Mouse (Mus musculus): Measurements from ENCODE around the gene Pirt. TPM values are rescaled to one million over a fixed set of nuclear protein-coding genes. Genes with fewer than 3 reads are reported as not detected.

Pirt gene
- polyA plus RNA-seq (2015; fragmentation: Nextera tagmentation; extraction: Ambion mirVana) = 0.54 and 0.80 TPM in 2 replicates

DNA sequence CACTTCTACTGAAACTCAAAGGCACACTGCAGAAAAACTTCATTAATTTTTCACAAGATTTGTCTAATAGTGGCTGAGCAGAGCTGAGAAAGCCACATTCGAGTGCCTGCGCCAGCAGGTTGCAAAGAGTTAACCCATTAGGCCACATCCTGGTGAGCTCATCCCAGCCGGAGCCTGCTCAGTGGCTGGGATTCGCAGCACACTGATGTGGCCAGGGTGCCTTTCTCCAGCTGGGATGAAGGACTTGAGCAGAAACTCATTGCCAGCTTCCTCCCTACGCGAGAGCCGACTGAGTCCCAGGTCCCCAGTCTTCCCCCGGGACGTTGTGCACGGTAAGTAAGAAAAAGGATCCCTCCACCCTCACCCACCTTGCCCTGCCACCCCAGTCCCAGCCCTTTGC is at the start of gene Pirt:
Gene Pirt (plus strand): TSS at position 171 of the 400 bp plus-strand sequence.
- 56% methylated on average over 10 of the region's 10 CpGs for WGBS
- no peak for ATAC-seq (ENCODE audit: low FRiP score, low TSS enrichment)
- Histone ChIP-seq H3K27ac (ENCODE audit: low read length) (no peak within 1 kb of the TSS), H3K9ac (replicated peaks; ENCODE audit: low read length) (no peak within 1 kb of the TSS), H3K4me1 (ENCODE audit: insufficient read depth, low read length) (no peaks in the 10 kb centered on the region), H3K36me3 (ENCODE audit: insufficient read depth, low read length) (no peaks in the 10 kb centered on the region), H3K9me3 (ENCODE audit: low read length) (no peaks in the 10 kb centered on the region), H3K4me2 (replicated peaks; ENCODE audit: low read depth, low read length) (no peak within 1 kb of the TSS), H3K4me3 (ENCODE audit: low read length) (no peak within 1 kb of the TSS), H3K27me3 (ENCODE audit: insufficient read depth, low read length) (no peaks in the 10 kb centered on the region)

DNA sequence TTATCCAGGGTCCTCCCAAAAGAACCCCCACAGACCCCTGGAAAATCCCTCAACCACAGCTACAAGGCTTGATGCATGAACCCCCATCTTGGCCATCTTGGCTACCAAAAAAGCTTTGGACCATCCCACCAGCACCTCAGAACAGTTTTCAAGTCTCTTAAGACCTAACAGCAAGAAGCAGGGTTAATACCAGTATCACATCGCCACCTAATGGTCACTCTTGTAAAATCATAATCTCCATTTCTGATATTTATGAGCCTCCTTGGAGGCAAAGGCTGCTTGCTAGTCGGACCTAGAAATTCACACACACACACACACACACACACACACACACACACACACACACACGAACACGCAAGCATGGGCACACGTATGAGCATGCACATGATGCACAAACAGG is 40.1 kb upstream of the Pirt start:
- no peak for ATAC-seq (ENCODE audit: low FRiP score, low TSS enrichment)
- H3K9me3 ChIP-seq (ENCODE audit: low read length) = no peaks in the 10 kb centered on the region; the same call in 1 of the 2 replicates
- no peak overlapping the region for H3K4me2 ChIP-seq (replicated peaks; ENCODE audit: low read depth, low read length)
- no peaks in the 10 kb centered on the region for H3K27me3 ChIP-seq (ENCODE audit: insufficient read depth, low read length)
- peaks cover 2% of the 10 kb centered on the region; the same call in 1 of the 2 replicates for H3K4me1 ChIP-seq (ENCODE audit: insufficient read depth, low read length)
- no peak overlapping the region for H3K9ac ChIP-seq (replicated peaks; ENCODE audit: low read length)
- 18% methylated on average over 5 of the region's 5 CpGs for WGBS
- H3K27ac ChIP-seq (ENCODE audit: low read length) = no peak overlapping the region
- H3K4me3 ChIP-seq (ENCODE audit: low read length) = no peak overlapping the region
- no peaks in the 10 kb centered on the region for H3K36me3 ChIP-seq (ENCODE audit: insufficient read depth, low read length)

DNA sequence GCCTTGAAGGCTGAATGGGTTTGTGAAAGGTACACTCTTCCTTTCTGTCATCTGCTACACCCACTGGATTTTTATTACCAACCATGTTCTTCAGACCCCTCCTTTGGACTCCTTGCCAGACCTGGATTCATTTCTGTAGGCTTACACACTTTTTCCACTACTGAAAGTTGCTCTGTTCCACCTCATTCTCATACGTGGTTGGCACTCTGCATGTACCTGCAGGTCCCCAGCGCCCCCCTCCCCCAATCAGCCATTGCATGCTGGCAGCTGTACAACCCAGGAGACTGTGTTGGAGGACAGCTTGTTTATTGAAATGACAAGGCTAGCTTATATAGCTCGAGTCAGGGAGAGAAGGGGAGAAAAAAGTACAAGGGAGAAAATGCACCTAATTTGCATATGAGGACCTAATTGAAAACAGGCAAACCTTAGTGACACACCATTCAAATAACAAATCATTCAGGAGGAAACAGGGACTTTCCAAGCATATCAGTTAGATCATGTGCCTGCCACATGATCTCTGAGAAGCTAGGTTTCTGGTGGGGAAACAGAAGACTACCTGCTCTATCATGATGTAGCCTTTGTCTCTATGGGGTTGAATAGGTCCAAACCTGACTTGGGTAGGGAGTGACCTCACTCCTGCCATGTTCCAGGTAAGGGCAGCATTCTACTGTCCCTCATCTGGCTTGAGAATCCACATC is 38.9 kb upstream of the Pirt start:
- ATAC-seq (ENCODE audit: low FRiP score, low TSS enrichment) = no peak
- Histone ChIP-seq H3K9me3 (ENCODE audit: low read length) (no peaks in the 10 kb centered on the region), H3K4me1 (ENCODE audit: insufficient read depth, low read length) (peaks cover 2% of the 10 kb centered on the region; the same call in 1 of the 2 replicates), H3K36me3 (ENCODE audit: insufficient read depth, low read length) (no peaks in the 10 kb centered on the region), H3K9ac (replicated peaks; ENCODE audit: low read length) (no peak overlapping the region), H3K4me2 (replicated peaks; ENCODE audit: low read depth, low read length) (no peak overlapping the region), H3K27me3 (ENCODE audit: insufficient read depth, low read length) (no peaks in the 10 kb centered on the region), H3K27ac (ENCODE audit: low read length) (no peak overlapping the region), H3K4me3 (ENCODE audit: low read length) (no peak overlapping the region)
- 56% methylated on average over 3 of the region's 3 CpGs for WGBS

DNA sequence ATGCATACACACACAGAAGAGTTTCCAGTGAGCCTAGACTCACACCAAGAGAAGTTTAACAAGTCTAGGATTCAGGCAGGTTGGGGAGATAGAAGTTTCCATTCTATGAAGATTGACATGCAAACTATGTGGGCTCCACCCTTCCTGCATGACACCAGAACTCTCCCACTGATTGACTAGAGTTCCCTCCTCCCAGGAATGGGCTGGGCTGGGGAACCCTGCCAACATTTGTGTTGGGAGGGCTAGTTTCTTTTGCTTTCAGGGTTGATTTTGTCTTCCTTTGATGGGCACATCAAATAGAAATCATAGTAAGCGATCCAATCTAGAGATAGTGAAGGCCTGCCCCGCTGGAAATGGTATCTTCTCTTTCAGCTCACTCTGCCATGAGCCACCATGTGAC is 30.5 kb upstream of the Pirt start:
- Histone ChIP-seq H3K36me3 (ENCODE audit: insufficient read depth, low read length) (no peaks in the 10 kb centered on the region), H3K4me2 (replicated peaks; ENCODE audit: low read depth, low read length) (no peak overlapping the region), H3K27me3 (ENCODE audit: insufficient read depth, low read length) (no peaks in the 10 kb centered on the region), H3K27ac (ENCODE audit: low read length) (no peak overlapping the region), H3K4me1 (ENCODE audit: insufficient read depth, low read length) (no peaks in the 10 kb centered on the region), H3K9me3 (ENCODE audit: low read length) (no peaks in the 10 kb centered on the region), H3K4me3 (ENCODE audit: low read length) (no peak overlapping the region), H3K9ac (replicated peaks; ENCODE audit: low read length) (no peak overlapping the region)
- no peak for ATAC-seq (ENCODE audit: low FRiP score, low TSS enrichment)
- 70% methylated on average over 2 of the region's 2 CpGs for WGBS

DNA sequence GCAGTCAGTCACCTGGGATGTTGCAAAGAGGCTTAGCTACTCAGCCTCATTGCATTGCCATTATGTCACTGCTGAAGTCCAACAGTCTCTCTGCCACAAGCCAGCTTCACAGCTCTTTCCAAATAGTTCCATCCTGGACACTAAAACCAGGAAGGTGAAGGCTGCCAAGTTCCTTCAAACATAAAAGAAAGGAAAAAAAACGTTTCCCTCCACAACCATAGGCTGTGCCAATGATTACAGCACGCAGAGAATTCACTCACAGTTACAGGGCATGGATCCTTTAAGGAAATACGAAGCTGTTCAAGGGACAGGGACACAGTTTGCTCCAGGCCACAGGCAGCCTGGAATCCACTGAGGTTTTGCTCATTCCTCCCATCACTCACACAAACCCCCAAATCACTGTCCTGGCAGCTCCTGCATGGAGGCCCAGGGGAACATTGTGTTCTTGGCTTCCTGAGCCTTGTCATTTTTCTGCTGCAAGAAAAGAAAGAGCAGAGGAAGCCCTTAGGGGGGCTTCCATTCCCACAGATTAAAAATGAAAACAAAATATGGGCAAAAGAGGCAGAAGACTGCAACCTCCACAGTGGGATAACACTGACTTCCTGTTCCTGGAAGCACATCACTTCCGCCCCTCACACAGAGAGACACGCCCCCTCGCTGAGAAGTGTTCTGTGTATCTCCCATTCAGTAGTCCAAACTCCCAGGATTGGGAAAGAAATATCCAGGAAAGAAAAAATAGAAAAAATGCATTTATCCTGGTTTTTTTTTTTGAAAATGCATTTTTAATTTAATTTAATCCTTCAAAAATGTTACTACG is 29.3 kb upstream of the Pirt start:
- Histone ChIP-seq H3K27ac (ENCODE audit: low read length) (no peak overlapping the region), H3K27me3 (ENCODE audit: insufficient read depth, low read length) (no peaks in the 10 kb centered on the region), H3K9me3 (ENCODE audit: low read length) (no peaks in the 10 kb centered on the region), H3K4me1 (ENCODE audit: insufficient read depth, low read length) (no peaks in the 10 kb centered on the region), H3K4me2 (replicated peaks; ENCODE audit: low read depth, low read length) (no peak overlapping the region), H3K9ac (replicated peaks; ENCODE audit: low read length) (no peak overlapping the region), H3K4me3 (ENCODE audit: low read length) (no peak overlapping the region), H3K36me3 (ENCODE audit: insufficient read depth, low read length) (no peaks in the 10 kb centered on the region)
- no peak for ATAC-seq (ENCODE audit: low FRiP score, low TSS enrichment)
- WGBS = 74% methylated on average over 7 of the region's 7 CpGs

DNA sequence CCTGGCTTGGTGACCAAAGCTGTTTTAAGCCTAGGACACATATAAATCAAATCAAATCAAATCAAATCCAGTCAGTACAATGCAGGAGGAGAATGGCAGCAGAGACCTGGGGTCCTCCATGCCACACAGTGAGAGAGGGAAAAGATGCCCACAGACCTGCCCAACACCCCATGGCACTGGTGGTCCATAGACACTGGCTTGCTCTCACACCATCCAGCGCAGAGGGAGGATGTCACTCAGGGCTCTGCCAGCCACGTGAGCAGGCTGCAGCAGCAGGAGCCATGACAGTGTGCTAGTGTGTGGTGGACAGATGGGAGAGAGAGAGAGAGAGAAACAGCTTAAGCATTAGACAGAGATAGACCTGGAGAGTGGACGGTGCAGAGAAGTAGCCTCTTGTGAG is 19.2 kb upstream of the Pirt start:
- WGBS = 86% methylated on average over 3 of the region's 3 CpGs
- H3K36me3 ChIP-seq (ENCODE audit: insufficient read depth, low read length) = no peaks in the 10 kb centered on the region
- H3K27me3 ChIP-seq (ENCODE audit: insufficient read depth, low read length) = no peaks in the 10 kb centered on the region
- ATAC-seq (ENCODE audit: low FRiP score, low TSS enrichment) = no peak
- H3K4me3 ChIP-seq (ENCODE audit: low read length) = no peak overlapping the region
- H3K4me2 ChIP-seq (replicated peaks; ENCODE audit: low read depth, low read length) = no peak overlapping the region
- H3K9ac ChIP-seq (replicated peaks; ENCODE audit: low read length) = no peak overlapping the region
- H3K4me1 ChIP-seq (ENCODE audit: insufficient read depth, low read length) = no peaks in the 10 kb centered on the region
- H3K9me3 ChIP-seq (ENCODE audit: low read length) = no peaks in the 10 kb centered on the region
- H3K27ac ChIP-seq (ENCODE audit: low read length) = no peak overlapping the region

DNA sequence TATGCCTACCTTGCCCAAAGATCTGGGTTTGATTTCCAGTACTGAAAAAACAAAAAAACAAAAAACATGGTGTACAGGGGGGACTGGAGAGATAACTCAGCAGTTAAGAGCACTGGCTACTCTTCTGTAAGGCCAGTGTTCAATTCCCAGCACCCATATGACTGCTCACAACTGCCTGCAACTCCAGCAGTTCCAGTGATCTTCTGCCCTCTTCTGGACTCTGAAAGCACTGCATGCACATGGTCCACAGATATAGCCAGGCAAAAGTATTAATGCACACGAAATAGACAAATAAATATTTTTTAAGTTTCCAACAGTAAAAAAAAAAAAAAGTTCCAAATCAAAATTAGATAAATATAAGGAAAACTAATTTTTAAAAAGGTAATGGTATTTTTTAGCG is 13.0 kb upstream of the Pirt start:
- H3K27ac ChIP-seq (ENCODE audit: low read length) = no peak overlapping the region

DNA sequence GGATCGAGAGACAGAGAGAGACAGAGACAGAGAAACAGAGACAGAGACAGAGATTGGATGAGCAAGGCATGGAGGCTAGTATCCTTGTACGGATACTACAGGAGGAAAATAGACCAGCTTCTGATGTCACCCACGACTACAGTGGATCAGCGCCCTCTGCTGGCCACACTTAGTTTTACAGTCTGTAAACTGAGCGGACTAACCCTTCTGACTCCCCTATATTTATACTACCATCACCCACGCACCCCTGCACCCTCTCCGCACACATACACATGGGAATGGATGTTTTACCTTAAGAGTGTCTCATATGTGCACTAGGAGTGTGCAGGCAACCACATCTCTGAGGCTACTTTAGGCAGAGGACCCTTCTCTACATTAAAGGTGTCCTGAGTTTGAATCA is 12.4 kb upstream of the Pirt start:
- no peak for ATAC-seq (ENCODE audit: low FRiP score, low TSS enrichment)
- no peaks in the 10 kb centered on the region for H3K27me3 ChIP-seq (ENCODE audit: insufficient read depth, low read length)
- no peak overlapping the region for H3K4me3 ChIP-seq (ENCODE audit: low read length)
- 11% methylated on average over 7 of the region's 7 CpGs for WGBS
- H3K36me3 ChIP-seq (ENCODE audit: insufficient read depth, low read length) = no peaks in the 10 kb centered on the region
- H3K4me1 ChIP-seq (ENCODE audit: insufficient read depth, low read length) = no peaks in the 10 kb centered on the region
- H3K27ac ChIP-seq (ENCODE audit: low read length) = no peak overlapping the region
- H3K9me3 ChIP-seq (ENCODE audit: low read length) = no peaks in the 10 kb centered on the region
- no peak overlapping the region for H3K4me2 ChIP-seq (replicated peaks; ENCODE audit: low read depth, low read length)
- no peak overlapping the region for H3K9ac ChIP-seq (replicated peaks; ENCODE audit: low read length)

More for the DNA sequence above, 13.0 kb upstream of the Pirt start:
- 93% methylated on average over 2 of the region's 2 CpGs for WGBS
- ATAC-seq (ENCODE audit: low FRiP score, low TSS enrichment) = no peak
- Histone ChIP-seq H3K27me3 (ENCODE audit: insufficient read depth, low read length) (no peaks in the 10 kb centered on the region), H3K9ac (replicated peaks; ENCODE audit: low read length) (no peak overlapping the region), H3K4me3 (ENCODE audit: low read length) (no peak overlapping the region), H3K4me2 (replicated peaks; ENCODE audit: low read depth, low read length) (no peak overlapping the region), H3K4me1 (ENCODE audit: insufficient read depth, low read length) (no peaks in the 10 kb centered on the region), H3K9me3 (ENCODE audit: low read length) (no peaks in the 10 kb centered on the region), H3K36me3 (ENCODE audit: insufficient read depth, low read length) (no peaks in the 10 kb centered on the region)

DNA sequence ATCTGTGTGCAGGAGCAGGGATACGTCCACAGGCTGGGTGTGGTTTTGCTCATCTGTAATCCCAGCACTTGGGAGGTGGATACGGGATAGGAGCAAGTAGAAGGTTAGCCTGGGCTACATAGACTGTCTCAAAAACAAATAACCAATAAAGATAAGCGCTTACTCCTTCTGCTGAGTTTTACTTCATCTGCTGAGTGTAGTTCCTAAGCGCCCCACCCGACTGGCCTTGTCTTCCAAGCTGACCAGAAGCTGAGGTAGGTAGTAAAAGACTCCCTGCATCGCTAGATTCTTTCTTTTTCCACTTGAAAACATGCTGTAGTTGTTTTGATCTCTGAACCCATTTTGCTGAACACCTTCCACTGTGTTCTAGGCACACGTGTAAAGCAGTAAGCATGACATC is 9.0 kb upstream of the Pirt start:
- no peak overlapping the region for H3K9ac ChIP-seq (replicated peaks; ENCODE audit: low read length)
- no peaks in the 10 kb centered on the region for H3K36me3 ChIP-seq (ENCODE audit: insufficient read depth, low read length)
- ATAC-seq (ENCODE audit: low FRiP score, low TSS enrichment) = no peak
- no peak overlapping the region for H3K27ac ChIP-seq (ENCODE audit: low read length)
- no peaks in the 10 kb centered on the region for H3K4me1 ChIP-seq (ENCODE audit: insufficient read depth, low read length)
- no peaks in the 10 kb centered on the region for H3K9me3 ChIP-seq (ENCODE audit: low read length)
- H3K4me2 ChIP-seq (replicated peaks; ENCODE audit: low read depth, low read length) = no peak overlapping the region
- H3K27me3 ChIP-seq (ENCODE audit: insufficient read depth, low read length) = no peaks in the 10 kb centered on the region
- H3K4me3 ChIP-seq (ENCODE audit: low read length) = no peak overlapping the region
- 87% methylated on average over 7 of the region's 7 CpGs for WGBS

All from kidney, embryonic 16.5 days (tissue).